Mouse (Mus musculus): Measurements from ENCODE around the gene Rora. TPM values are rescaled to one million over a fixed set of nuclear protein-coding genes. Genes with fewer than 3 reads are reported as not detected.

Rora gene
- polyA plus RNA-seq, 1 experiment: 24.1 TPM

DNA sequence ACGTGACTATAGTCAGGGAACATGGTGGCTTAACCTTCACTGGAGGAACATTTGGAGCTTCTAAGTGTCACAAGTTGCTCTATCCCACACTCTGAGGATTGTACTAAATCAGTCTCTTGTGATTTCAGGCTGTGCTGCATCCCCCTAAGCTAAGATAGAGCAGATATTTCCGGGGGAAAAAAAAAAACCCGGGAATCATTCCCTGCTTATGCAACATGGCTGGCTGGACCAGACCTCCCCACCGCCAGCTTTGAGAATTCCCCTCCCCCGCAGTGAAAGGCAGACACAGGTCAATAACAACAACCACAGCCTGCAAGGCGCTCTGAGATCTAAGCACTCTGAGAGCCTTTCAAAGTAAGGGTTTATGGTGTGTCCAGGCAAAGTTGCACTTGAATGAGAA is 244.7 kb downstream of the Rora start:
- Histone ChIP-seq H3K36me3 (ENCODE audit: control insufficient read depth, insufficient read depth, low read length) (no peaks in the 10 kb centered on the region), H3K27ac (ENCODE audit: control insufficient read depth, insufficient read depth, low read depth, low read length) (no peak overlapping the region; the same call in 1 of the 2 replicates), H3K4me3 (ENCODE audit: control insufficient read depth, low read depth, low read length) (no peak overlapping the region), H3K4me1 (ENCODE audit: control insufficient read depth, insufficient read depth, low read length) (no peaks in the 10 kb centered on the region), H3K27me3 (ENCODE audit: control insufficient read depth, insufficient read depth, low read length) (no peaks in the 10 kb centered on the region)
- TF ChIP-seq CTCF (IDR thresholded peaks at IDR 0.05; ENCODE audit: control insufficient read depth, insufficient read depth, insufficient replicate concordance, low read depth, low read length) (no peak), POLR2A (IDR thresholded peaks at IDR 0.05; ENCODE audit: control insufficient read depth, low read depth, low read length) (no peak)

DNA sequence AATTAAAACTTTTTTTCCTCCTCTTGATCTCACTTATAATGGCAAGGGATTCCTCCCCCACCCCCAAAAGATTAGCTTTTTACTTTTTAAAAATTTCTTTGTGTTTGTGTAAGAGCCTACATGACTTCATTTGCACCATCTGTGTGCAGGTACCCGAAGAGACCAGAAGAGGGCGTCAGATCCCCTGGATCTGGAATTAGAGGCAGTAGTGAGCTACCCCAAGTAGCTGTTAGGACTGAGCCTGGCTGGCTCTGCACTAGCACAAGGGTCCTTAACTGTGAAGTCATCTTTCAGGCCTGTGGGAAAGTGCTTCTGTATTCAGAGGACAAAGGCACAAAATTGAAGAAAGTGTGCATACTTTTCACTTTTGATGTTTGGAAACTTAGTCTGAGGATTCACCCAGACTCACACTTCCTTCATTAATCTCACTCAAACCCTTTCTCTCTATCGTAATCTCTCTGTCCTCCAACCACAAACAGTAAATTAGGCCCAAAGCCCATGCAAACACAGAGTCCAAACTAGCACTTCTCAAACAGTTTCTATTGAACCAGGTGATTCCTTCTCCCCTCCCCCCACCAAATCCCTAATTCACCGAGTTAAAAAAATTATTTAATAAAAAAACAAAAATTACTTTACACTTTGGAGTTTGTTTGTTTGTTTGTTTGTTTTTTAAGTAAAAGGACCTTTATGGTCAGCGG is 246.1 kb downstream of the Rora start:
- no peaks in the 10 kb centered on the region for H3K36me3 ChIP-seq (ENCODE audit: control insufficient read depth, insufficient read depth, low read length)
- TF ChIP-seq POLR2A (IDR thresholded peaks at IDR 0.05; ENCODE audit: control insufficient read depth, low read depth, low read length): no peak
- peak; percentile 20; the same call in 1 of the 2 replicates for TF ChIP-seq CTCF (IDR thresholded peaks at IDR 0.05; ENCODE audit: control insufficient read depth, insufficient read depth, insufficient replicate concordance, low read depth, low read length)
- H3K27ac ChIP-seq (ENCODE audit: control insufficient read depth, insufficient read depth, low read depth, low read length): no peak overlapping the region
- no peak overlapping the region for H3K4me3 ChIP-seq (ENCODE audit: control insufficient read depth, low read depth, low read length)
- H3K27me3 ChIP-seq (ENCODE audit: control insufficient read depth, insufficient read depth, low read length): no peaks in the 10 kb centered on the region
- no peaks in the 10 kb centered on the region for H3K4me1 ChIP-seq (ENCODE audit: control insufficient read depth, insufficient read depth, low read length)

DNA sequence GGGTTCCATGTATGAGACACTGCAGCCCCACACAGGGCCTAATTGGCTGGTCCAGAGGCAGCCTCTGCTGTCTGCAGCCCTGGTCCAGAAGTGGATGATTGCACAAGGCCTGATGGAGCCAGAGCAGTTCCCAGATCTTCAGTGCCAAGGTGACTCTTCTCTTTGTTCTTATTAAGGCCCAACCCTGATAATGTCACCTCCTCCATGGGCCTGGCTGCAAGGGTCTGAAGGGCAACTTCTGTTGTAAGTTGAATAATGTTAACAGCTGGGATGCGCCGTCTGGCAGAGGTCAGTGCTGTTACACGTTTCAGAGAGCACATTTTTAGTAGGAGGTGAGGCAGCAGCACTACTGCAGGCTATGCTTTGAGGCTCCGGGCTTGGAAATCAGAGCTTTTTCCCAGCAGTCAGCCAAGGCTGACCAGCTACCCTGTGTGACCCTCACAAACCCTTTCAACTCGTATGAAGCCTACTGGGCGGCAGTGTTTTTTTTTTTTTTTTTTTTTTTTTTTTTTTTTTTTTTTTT is 252.8 kb downstream of the Rora start:
- TF ChIP-seq CTCF (IDR thresholded peaks at IDR 0.05; ENCODE audit: control insufficient read depth, insufficient read depth, insufficient replicate concordance, low read depth, low read length): no peak
- TF ChIP-seq POLR2A (IDR thresholded peaks at IDR 0.05; ENCODE audit: control insufficient read depth, low read depth, low read length): no peak

DNA sequence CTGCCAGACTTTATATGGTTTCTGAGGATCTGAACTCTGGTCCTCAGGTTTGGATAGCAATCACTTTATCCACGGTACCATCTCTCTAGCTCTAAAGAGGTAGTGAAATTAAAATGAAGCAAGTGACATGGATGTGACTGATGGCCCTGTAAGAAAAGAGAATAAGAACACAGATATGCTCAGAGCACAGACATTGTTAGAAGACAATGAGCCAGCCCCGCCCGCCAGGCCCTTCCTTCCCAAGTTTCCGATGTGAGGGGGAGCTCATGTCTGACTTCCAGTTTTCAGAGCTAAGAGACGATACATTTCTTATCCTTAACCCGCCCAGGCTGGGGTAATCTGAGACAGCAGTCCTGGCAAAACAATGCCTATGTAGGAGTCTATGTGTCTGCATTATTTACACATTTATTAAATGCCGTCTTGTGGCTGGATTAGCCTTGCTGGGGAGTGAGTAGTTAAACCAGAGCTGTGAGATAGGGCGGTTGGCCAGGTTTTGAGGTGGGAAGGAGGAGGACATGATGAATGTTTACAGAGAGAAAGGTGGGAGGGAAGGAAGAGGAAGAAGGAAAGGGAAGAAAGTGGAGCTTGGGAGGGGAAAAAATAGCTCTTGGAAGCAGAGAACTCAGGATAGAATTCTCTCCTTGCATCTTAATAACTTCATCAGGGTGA is 259.0 kb downstream of the Rora start:
- Histone ChIP-seq H3K27me3 (ENCODE audit: control insufficient read depth, insufficient read depth, low read length) (no peaks in the 10 kb centered on the region), H3K27ac (ENCODE audit: control insufficient read depth, insufficient read depth, low read depth, low read length) (no peak overlapping the region), H3K36me3 (ENCODE audit: control insufficient read depth, insufficient read depth, low read length) (no peaks in the 10 kb centered on the region), H3K4me1 (ENCODE audit: control insufficient read depth, insufficient read depth, low read length) (no peaks in the 10 kb centered on the region), H3K4me3 (ENCODE audit: control insufficient read depth, low read depth, low read length) (no peak overlapping the region)
- TF ChIP-seq POLR2A (IDR thresholded peaks at IDR 0.05; ENCODE audit: control insufficient read depth, low read depth, low read length) (no peak), CTCF (IDR thresholded peaks at IDR 0.05; ENCODE audit: control insufficient read depth, insufficient read depth, insufficient replicate concordance, low read depth, low read length) (no peak)

More for the DNA sequence above, 252.8 kb downstream of the Rora start:
- no peaks in the 10 kb centered on the region for H3K36me3 ChIP-seq (ENCODE audit: control insufficient read depth, insufficient read depth, low read length)
- H3K27me3 ChIP-seq (ENCODE audit: control insufficient read depth, insufficient read depth, low read length): no peaks in the 10 kb centered on the region
- no peak overlapping the region for H3K27ac ChIP-seq (ENCODE audit: control insufficient read depth, insufficient read depth, low read depth, low read length)
- H3K4me3 ChIP-seq (ENCODE audit: control insufficient read depth, low read depth, low read length): no peak overlapping the region
- H3K4me1 ChIP-seq (ENCODE audit: control insufficient read depth, insufficient read depth, low read length): no peaks in the 10 kb centered on the region

DNA sequence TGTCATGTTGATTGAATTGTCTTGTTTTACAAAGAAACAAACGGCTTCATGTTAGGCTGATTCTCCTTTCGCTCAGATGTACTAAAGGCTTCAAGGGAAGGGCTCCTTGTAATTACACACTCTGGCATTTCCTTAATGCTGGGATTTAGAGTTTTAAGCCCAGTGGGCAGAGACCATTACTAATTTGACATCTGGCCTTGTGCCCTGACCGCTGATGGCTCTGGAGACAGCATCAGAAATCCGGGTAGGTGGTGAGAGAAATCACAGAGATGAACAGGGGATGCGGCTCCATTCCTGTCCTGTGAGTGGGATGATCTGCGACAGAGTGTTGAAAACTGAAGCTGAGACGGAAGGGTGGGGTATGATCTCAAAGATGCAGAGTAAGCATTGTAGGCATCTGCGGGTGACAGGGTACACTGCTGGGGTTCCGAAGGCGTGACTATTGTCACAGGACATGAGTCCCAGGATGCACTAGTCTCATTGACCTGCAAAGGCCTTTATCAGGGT is 259.7 kb downstream of the Rora start:
- no peaks in the 10 kb centered on the region for H3K36me3 ChIP-seq (ENCODE audit: control insufficient read depth, insufficient read depth, low read length)
- no peaks in the 10 kb centered on the region for H3K27me3 ChIP-seq (ENCODE audit: control insufficient read depth, insufficient read depth, low read length)
- no peak overlapping the region for H3K4me3 ChIP-seq (ENCODE audit: control insufficient read depth, low read depth, low read length)
- H3K4me1 ChIP-seq (ENCODE audit: control insufficient read depth, insufficient read depth, low read length): no peaks in the 10 kb centered on the region
- TF ChIP-seq POLR2A (IDR thresholded peaks at IDR 0.05; ENCODE audit: control insufficient read depth, low read depth, low read length): no peak
- no peak for TF ChIP-seq CTCF (IDR thresholded peaks at IDR 0.05; ENCODE audit: control insufficient read depth, insufficient read depth, insufficient replicate concordance, low read depth, low read length)
- no peak overlapping the region for H3K27ac ChIP-seq (ENCODE audit: control insufficient read depth, insufficient read depth, low read depth, low read length)

DNA sequence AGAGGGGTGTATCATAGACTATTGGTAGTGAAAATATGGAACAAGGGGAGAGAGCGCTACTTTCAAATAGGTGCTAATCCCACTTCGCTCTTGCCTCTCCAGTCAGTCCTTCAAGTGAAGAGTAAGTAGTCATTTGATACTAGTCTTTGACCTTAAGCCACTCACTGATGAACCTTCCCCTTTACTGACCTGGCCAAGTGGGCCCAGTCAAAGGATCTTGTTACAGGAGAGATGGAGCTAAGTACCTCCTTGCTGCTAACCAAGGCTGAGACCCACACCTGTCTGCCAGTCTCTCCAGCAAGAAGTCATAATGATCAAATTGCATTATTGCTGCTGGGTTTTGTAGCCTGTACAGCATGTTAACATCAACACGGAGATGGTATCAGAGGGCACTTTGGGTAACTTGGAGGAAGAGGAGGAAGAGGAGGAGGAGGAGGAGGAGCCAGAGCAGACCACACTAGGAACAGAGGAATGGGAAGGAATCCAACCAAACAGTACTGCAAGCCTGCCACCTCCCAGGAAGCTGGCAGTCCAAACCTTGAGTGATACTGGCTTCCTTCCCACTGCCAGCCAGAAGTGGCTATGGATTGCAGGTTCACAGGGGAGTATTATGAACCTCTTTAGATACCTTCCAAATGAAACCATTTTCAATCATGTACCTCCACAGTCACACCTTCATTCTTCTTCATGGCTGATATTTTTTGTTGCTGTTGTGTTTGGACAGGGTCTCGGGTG is 261.1 kb downstream of the Rora start:
- TF ChIP-seq POLR2A (IDR thresholded peaks at IDR 0.05; ENCODE audit: control insufficient read depth, low read depth, low read length) (no peak), CTCF (IDR thresholded peaks at IDR 0.05; ENCODE audit: control insufficient read depth, insufficient read depth, insufficient replicate concordance, low read depth, low read length) (no peak)
- H3K27ac ChIP-seq (ENCODE audit: control insufficient read depth, insufficient read depth, low read depth, low read length): no peak overlapping the region

DNA sequence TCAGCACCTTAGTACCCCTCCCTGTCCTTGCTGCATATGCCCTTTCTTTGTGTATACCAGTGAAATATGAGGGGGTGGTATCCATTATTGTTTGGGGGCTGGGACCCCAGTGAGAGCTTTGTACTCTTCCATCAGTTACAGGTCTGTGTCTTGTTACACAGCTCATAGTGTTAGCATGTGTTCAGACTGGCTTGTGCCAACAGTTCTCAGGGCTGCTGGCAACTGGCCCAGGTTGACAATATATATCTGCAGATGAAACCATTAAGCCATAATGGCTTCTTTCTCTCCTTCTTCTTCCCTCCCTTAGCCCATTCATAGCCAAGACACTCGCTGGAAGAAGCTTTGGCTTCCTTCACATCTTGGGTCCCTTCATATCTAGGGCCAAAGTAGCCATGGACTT is 263.2 kb downstream of the Rora start:
- H3K36me3 ChIP-seq (ENCODE audit: control insufficient read depth, insufficient read depth, low read length): no peaks in the 10 kb centered on the region
- H3K4me3 ChIP-seq (ENCODE audit: control insufficient read depth, low read depth, low read length): no peak overlapping the region
- no peak overlapping the region for H3K27ac ChIP-seq (ENCODE audit: control insufficient read depth, insufficient read depth, low read depth, low read length)
- no peaks in the 10 kb centered on the region for H3K4me1 ChIP-seq (ENCODE audit: control insufficient read depth, insufficient read depth, low read length)
- TF ChIP-seq CTCF (IDR thresholded peaks at IDR 0.05; ENCODE audit: control insufficient read depth, insufficient read depth, insufficient replicate concordance, low read depth, low read length) (no peak), POLR2A (IDR thresholded peaks at IDR 0.05; ENCODE audit: control insufficient read depth, low read depth, low read length) (no peak)
- no peaks in the 10 kb centered on the region for H3K27me3 ChIP-seq (ENCODE audit: control insufficient read depth, insufficient read depth, low read length)

More for the DNA sequence above, 261.1 kb downstream of the Rora start:
- Histone ChIP-seq H3K27me3 (ENCODE audit: control insufficient read depth, insufficient read depth, low read length) (no peaks in the 10 kb centered on the region), H3K36me3 (ENCODE audit: control insufficient read depth, insufficient read depth, low read length) (no peaks in the 10 kb centered on the region), H3K4me3 (ENCODE audit: control insufficient read depth, low read depth, low read length) (no peak overlapping the region), H3K4me1 (ENCODE audit: control insufficient read depth, insufficient read depth, low read length) (no peaks in the 10 kb centered on the region)
